ENCODE assay signal across 8 mouse cellular contexts in genomic region chr9:41190745-41191482, GRCm38 (mm10). TPM values are rescaled to one million over a fixed set of nuclear protein-coding genes. Genes with fewer than 3 reads are reported as not detected.
DNase-seq lines count a peak whose midpoint lies in the region; ATAC-seq lines count a peak whose summit lies in the region.

No protein-coding gene starts in this region.

- ATAC-seq in intestine, embryonic 14.5 days (replicated peaks; ENCODE audit: low FRiP score, low TSS enrichment, low read depth), result 0 out of 2 replicates have a peak, but pooled peaks have one; percentile 63

- no peak overlapping the region for H3K9ac ChIP-seq in intestine, embryonic 14.5 days (ENCODE audit: low read length)

- H3K27me3 ChIP-seq in intestine, embryonic 14.5 days (replicated peaks; ENCODE audit: control insufficient read depth, insufficient read depth, low read length), result no peaks in the 10 kb centered on the region

- H3K4me3 ChIP-seq in intestine, embryonic 14.5 days (ENCODE audit: low read depth, low read length), result no peak overlapping the region

- 23% methylated on average over 9 of the region's 9 CpGs for WGBS in intestine, embryonic 14.5 days

- H3K4me2 ChIP-seq in intestine, embryonic 14.5 days (ENCODE audit: low read length), result no peak overlapping the region

- H3K9me3 ChIP-seq in intestine, embryonic 14.5 days (ENCODE audit: control insufficient read depth, low read length), result no peaks in the 10 kb centered on the region

- no peaks in the 10 kb centered on the region for H3K4me1 ChIP-seq in intestine, embryonic 14.5 days (replicated peaks; ENCODE audit: control insufficient read depth, insufficient read depth, low read length)

- no peaks in the 10 kb centered on the region for H3K36me3 ChIP-seq in intestine, embryonic 14.5 days (ENCODE audit: control insufficient read depth, insufficient read depth, low read length)

- H3K27ac ChIP-seq in intestine, embryonic 14.5 days (ENCODE audit: low read depth), result no peak overlapping the region

- peak; percentile 82 for DNase-seq in ZHBTc4 (ENCODE audit: low read depth, low spot score)
- peak; percentile 90 to 92 for DNase-seq in cerebellum, postnatal 36 days
- DNase-seq in gastrocnemius, adult 18-20 months (ENCODE audit: low spot score), result peak; percentile 65
- peak; percentile 89 for DNase-seq in intestine, embryonic 14.5 days (ENCODE audit: low spot score)
- DNase-seq in left cerebral cortex, adult 9 months (ENCODE audit: low spot score in 2 of 2), result peak; percentile 70 to 94
- peak; percentile 85 for DNase-seq in mesoderm, embryonic 11.5 days (ENCODE audit: low read depth, low spot score)
- DNase-seq in right cerebral cortex, postnatal 36 days (ENCODE audit: low spot score in 2 of 2), result peak; percentile 80 to 84
- peak; percentile 42 to 63 for DNase-seq in urinary bladder, postnatal 36 days (ENCODE audit: low spot score in 2 of 2)

RNA-seq across cellular contexts. Expression of gene Ubash3b, which starts 29.4 kb away (rescaled TPM):
- under 1 TPM; 0.25 to 0.69 TPM for total RNA-seq in gastrocnemius, adult 18-20 months (2021)
- polyA plus RNA-seq in intestine, embryonic 14.5 days (2014; fragmentation: Nextera tagmentation; extraction: Ambion mirVana), result 5.5 and 5.6 TPM in 2 replicates
